Mouse (Mus musculus): Measurements from ENCODE around the gene Btbd35f16. TPM values are rescaled to one million over a fixed set of nuclear protein-coding genes. Genes with fewer than 3 reads are reported as not detected.

Btbd35f16 gene
- not detected in 2 replicates for polyA plus RNA-seq (2015; fragmentation: Nextera tagmentation; extraction: Ambion mirVana)

GRCm38 (mm10) chrX:3956902-3957301, at the start of gene Btbd35f16:
Btbd35f16 (minus strand) TSS chrX:3957002.

Other genes with a start within 250 kb of the Btbd35f16 start
- not detected in 2 replicates for gene Btbd35f10, start 204.1 kb downstream of the Btbd35f16 start, polyA plus RNA-seq (2015; fragmentation: Nextera tagmentation; extraction: Ambion mirVana)
- not detected in 2 replicates for gene Btbd35f3, start 80.7 kb upstream of the Btbd35f16 start, polyA plus RNA-seq (2015; fragmentation: Nextera tagmentation; extraction: Ambion mirVana)
- gene Btbd35f28, start 239.6 kb upstream of the Btbd35f16 start, polyA plus RNA-seq (2015; fragmentation: Nextera tagmentation; extraction: Ambion mirVana), result not detected in 2 replicates

All from adrenal gland, postnatal 0 days (tissue).